Mouse (Mus musculus) intestine, embryonic 15.5 days (tissue): Measurements from ENCODE around the gene Cep85l. TPM values are rescaled to one million over a fixed set of nuclear protein-coding genes. Genes with fewer than 3 reads are reported as not detected.

Experiments
- ATAC-seq: fragments of 200-750 bp; cut with Nextera tagmentation; 2 replicates; pipeline ENCODE4 v1.8.0; 2017; ENCODE audit warnings: moderate TSS enrichment, moderate library complexity
- H3K27ac ChIP-seq: fragments of 300-500 bp; sonication (generic); 2 replicates; pipeline ENCODE4 v1.5.1; 2015; ENCODE audit warnings: mild to moderate bottlenecking, inconsistent platforms
- H3K27me3 ChIP-seq: fragments of 300-500 bp; sonication (generic); replicated peaks from 2 replicates; pipeline ENCODE4 v1.6.1; 2015; ENCODE audit warnings: inconsistent platforms
- H3K36me3 ChIP-seq: fragments of 300-500 bp; sonication (generic); 2 replicates; pipeline ENCODE4 v1.6.1; 2015; ENCODE audit warnings: inconsistent platforms
- H3K4me1 ChIP-seq: fragments of 300-500 bp; sonication (generic); replicated peaks from 2 replicates; pipeline ENCODE4 v1.6.1; 2015; ENCODE audit warnings: inconsistent platforms
- H3K4me2 ChIP-seq: fragments of 300-500 bp; sonication (generic); replicated peaks from 2 replicates; pipeline ENCODE4 v1.6.1; 2015; ENCODE audit warnings: mild to moderate bottlenecking, inconsistent platforms
- H3K4me3 ChIP-seq: fragments of 300-500 bp; sonication (generic); replicated peaks from 2 replicates; pipeline ENCODE4 v1.5.1; 2015; ENCODE audit warnings: inconsistent platforms
- H3K9ac ChIP-seq: fragments of 300-500 bp; sonication (generic); 2 replicates; pipeline ENCODE4 v1.6.1; 2015; ENCODE audit warnings: inconsistent platforms
- H3K9me3 ChIP-seq: fragments of 300-500 bp; sonication (generic); 2 replicates; pipeline ENCODE4 v1.6.1; 2016; ENCODE audit warnings: inconsistent platforms
- WGBS: fragments of 180-500 bp; shearing (Covaris S2); methylation state at CpG from one replicate; pipeline ENCODE4 v1.1.7; 2015; 5-methylcytosine and 5-hydroxymethylcytosine counted together
- polyA plus RNA-seq: library from polyadenylated mRNA; unstranded; fragments of >200 nt; fragmentation: Nextera tagmentation; extraction: Ambion mirVana; gene quantifications from 2 replicates; pipeline ENCODE4 v1.2.1, GENCODE M21; 2015

Cep85l gene
- polyA plus RNA-seq, 1 experiment from 2014 or later: 3.5 TPM

DNA sequence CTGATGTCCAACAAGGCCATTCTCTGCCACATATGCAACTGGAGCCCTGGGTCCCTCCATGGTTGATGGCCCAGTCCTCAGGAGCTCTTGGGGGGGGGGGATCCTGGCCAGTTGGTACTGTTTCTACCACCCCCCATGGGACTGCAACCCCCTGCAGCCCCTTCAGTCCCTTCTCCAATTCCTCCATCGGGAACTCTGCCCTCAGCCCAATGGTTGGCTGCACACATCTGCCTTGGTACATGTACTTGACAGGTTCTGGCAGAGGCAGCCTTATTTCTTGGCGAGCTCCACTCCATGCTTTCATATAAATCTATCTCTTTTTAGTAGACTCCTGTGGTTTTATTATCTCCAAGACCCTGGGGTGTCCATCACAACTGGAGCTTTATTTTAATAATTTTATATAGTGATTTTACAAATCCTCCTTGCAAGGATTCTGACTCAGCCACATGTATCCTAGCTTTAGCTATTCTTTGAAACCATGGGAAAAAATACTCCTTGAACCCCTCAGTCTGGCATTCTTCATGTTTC is 145.6 kb downstream of the Cep85l start:
- Histone ChIP-seq H3K27me3 (no peaks in the 10 kb centered on the region), H3K4me2 (no peak overlapping the region), H3K4me1 (no peaks in the 10 kb centered on the region), H3K9me3 (no peaks in the 10 kb centered on the region), H3K27ac (no peak overlapping the region), H3K4me3 (no peak overlapping the region), H3K36me3 (no peaks in the 10 kb centered on the region), H3K9ac (no peak overlapping the region)
- ATAC-seq: no peak
- WGBS: 63% methylated on average over 2 of the region's 2 CpGs

GRCm38 (mm10) chr10:53230809-53231208 is 148.9 kb downstream of the Cep85l start:
- Histone ChIP-seq H3K9ac (no peak overlapping the region), H3K4me1 (no peaks in the 10 kb centered on the region), H3K4me3 (no peak overlapping the region), H3K9me3 (no peaks in the 10 kb centered on the region), H3K27ac (no peak overlapping the region), H3K4me2 (no peak overlapping the region), H3K27me3 (no peaks in the 10 kb centered on the region), H3K36me3 (no peaks in the 10 kb centered on the region)
- ATAC-seq: no peak

DNA sequence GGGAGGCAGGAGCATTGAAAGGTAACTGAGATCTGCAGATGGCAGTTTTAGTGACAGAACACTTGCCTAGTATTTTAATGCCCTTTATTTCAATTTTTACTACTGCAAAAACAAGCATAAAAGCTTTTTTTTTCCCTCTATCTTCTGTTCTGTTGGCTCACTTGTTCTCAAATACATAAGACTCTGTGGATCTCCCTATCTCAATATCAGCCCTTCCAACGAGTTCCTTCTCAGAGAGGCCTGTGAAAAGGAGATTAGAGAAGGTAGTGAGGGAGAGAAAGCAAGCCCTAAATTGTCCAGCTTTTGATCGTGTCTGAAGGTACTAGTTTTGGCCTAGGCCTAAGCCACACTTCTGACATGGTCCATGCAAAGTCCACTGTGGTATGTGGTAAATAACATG is 150.6 kb downstream of the Cep85l start:
- H3K36me3 ChIP-seq: no peaks in the 10 kb centered on the region
- H3K27me3 ChIP-seq: no peaks in the 10 kb centered on the region
- ATAC-seq: no peak
- H3K4me1 ChIP-seq: no peaks in the 10 kb centered on the region
- H3K9me3 ChIP-seq: no peaks in the 10 kb centered on the region
- WGBS: 67% methylated on average over 2 of the region's 2 CpGs
- H3K9ac ChIP-seq: no peak overlapping the region
- H3K4me2 ChIP-seq: no peak overlapping the region
- H3K27ac ChIP-seq: no peak overlapping the region
- no peak overlapping the region for H3K4me3 ChIP-seq

Other genes with a start within 250 kb of the Cep85l start
- gene Pln, start 42.3 kb downstream of the Cep85l start, polyA plus RNA-seq: 1.9 and 2.0 TPM in 2 replicates
- gene Asf1a, start 216.8 kb upstream of the Cep85l start, polyA plus RNA-seq: 79.3 and 97.2 TPM in 2 replicates